In the genomic region with DNA sequence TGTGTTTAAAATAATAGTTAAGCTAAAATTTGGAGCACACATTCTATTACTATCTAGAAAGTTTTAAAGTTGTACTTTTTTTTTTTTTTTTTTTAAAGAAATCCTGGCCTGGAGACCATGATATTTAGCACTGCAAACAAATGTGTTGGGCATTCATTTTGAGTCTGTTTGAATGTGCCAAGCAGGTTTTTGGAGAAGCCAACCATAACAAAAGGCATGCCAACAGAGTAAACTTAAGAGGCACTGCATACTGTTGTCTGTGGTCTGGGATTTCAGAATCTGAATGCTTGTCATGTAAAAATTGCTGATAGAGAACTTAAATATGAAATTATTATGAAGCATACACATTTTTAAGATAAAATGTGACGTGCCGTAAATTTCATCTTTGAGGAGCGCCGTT, we compare ENCODE assay signal across 20 mouse cellular contexts. TPM values are rescaled to one million over a fixed set of nuclear protein-coding genes. Genes with fewer than 3 reads are reported as not detected.
A peak's percentile ranks its signal among the peaks of the same experiment; 100 is the strongest.
DNase-seq lines count a peak whose midpoint lies in the region; TF ChIP-seq lines count a peak whose summit lies in the region.
"Had no signal": no experiment of that assay in that cellular context is flagged by ENCODE, and none has a peak within 500 bp of the region (broad histone marks: within the 10 kb centered on the region; RNA-seq: fewer than 3 reads in every experiment).

No protein-coding gene starts in this region.

- H3K27ac ChIP-seq in gastrocnemius, adult 2 months = peak overlapping the region; percentile 90
- H3K27ac ChIP-seq: embryonic facial prominence, embryonic 10.5 days; embryonic facial prominence, embryonic 13.5 days; hindbrain, embryonic 12.5 days; hindbrain, embryonic 15.5 days had no signal

- TF ChIP-seq CTCF in gastrocnemius, adult 2 months (IDR thresholded peaks at IDR 0.05) = no peak

- DNase-seq in gastrocnemius, adult 2 months = no peak
- DNase-seq in gastrocnemius, adult 18-20 months (ENCODE audit: low spot score) = no peak
- DNase-seq in 3T3-L1 (ENCODE audit: low read depth, low spot score) = peak; percentile 25
- DNase-seq in adipocyte (ENCODE audit: low spot score) = peak; percentile 79
- DNase-seq in spleen, postnatal 14 days (ENCODE audit: low spot score in 2 of 2) = no peak
- DNase-seq in c-Kit-positive CD71-positive TER-119-positive erythroid progenitor cells, embryonic 14.5 days (ENCODE audit: low spot score) = no peak
- DNase-seq: adrenal gland, postnatal 10 days; adrenal gland, postnatal 36 days; cerebellum, adult 11-12 months; cerebellum, adult 8-10 months; cerebellum, postnatal 10 days; cerebellum, postnatal 36 days; embryo, embryonic 11 days; gastrocnemius, postnatal 14 days; heart, adult 11 months had no signal

- intact Hi-C loops in gastrocnemius, adult 2 months (cut with DNase I) = loop anchor here (2.0 kb wide), 1 partner anchor 14 kb away; no protein-coding TSS in a partner anchor

- peak overlapping the region; percentile 76 for H3K4me3 ChIP-seq in gastrocnemius, adult 2 months
- H3K4me3 ChIP-seq: embryonic facial prominence, embryonic 10.5 days; embryonic facial prominence, embryonic 13.5 days; erythroblast, embryonic 14.5 days; hindbrain, embryonic 12.5 days; hindbrain, embryonic 15.5 days had no signal

RNA-seq across cellular contexts. Expression of a gene that starts 27.6 kb away (rescaled TPM):
- 1 to 10 TPM; 3.7 to 5.1 TPM for total RNA-seq in gastrocnemius, adult 2 months (2021)
- total RNA-seq in gastrocnemius, adult 18-20 months (2021) = 1 to 10 TPM; 4.2 to 4.3 TPM

RNA-seq across cellular contexts. Expression of a gene that starts 28.0 kb away (rescaled TPM):
- 1,000 to 10,000 TPM; 1,079 to 1,367 TPM for total RNA-seq in gastrocnemius, adult 2 months (2021)
- total RNA-seq in gastrocnemius, adult 18-20 months (2021) = 1,000 to 10,000 TPM in 1 of 2 experiments, 100 to 1,000 TPM in 1; 993 to 1,171 TPM

Comparison
In these comparisons a context has a peak if more than half of its experiments do, and no peak if none do; other contexts are left out.
1. DNase-seq: peak in 3T3-L1 (single experiment) and adipocyte (single experiment); none in gastrocnemius, adult 2 months (single experiment), gastrocnemius, adult 18-20 months (single experiment), spleen, postnatal 14 days (0 of 2) and c-Kit-positive CD71-positive TER-119-positive erythroid progenitor cells, embryonic 14.5 days (single experiment).